Mouse (Mus musculus) kidney, adult 10 weeks (tissue): Measurements from ENCODE around the gene 1700069L16Rik. TPM values are rescaled to one million over a fixed set of nuclear protein-coding genes. Genes with fewer than 3 reads are reported as not detected.

Experiments
- polyA plus RNA-seq: library from polyadenylated mRNA; stranded (reverse); fragments of 350-450 nt; fragmentation: Illumina TruSeq; extraction: RNeasy Lipid Tissue Mini Kit (QIAGEN cat#74804); gene quantifications from one replicate; pipeline ENCODE4 v1.2.3, GENCODE M21; 2014; ENCODE audit warnings: low read depth, low replicate concordance

1700069L16Rik gene
- polyA plus RNA-seq, result not detected

DNA sequence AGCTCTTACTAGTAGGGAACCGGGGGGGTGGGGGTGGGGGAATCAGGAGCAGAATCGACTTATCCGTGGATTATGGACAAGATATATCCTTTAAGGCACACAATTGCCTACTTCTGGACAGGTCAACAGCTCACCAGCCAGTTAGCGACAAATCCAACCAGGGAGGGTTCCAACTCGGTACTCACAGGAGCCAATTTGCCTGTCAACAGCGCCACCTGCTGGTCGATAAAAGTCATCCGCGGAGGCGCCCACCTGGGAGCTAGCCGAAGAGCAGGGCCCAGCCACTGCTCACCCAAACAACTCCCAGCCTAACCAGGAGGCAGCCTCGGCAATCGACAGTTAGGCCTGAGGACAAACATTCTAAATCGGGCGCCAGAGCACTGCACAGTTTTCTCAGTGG is at the start of gene 1700069L16Rik:
Gene 1700069L16Rik, minus strand, starts transcription at position 327 of the 400 bp plus-strand sequence.

GRCm38 (mm10) chr5:113772450-113772895 is 47.9 kb upstream of the 1700069L16Rik start, which contains the start of the genes Sart3 and Iscu:
TSS of gene Sart3 (minus strand) at chr5:113772510.
TSS of gene Iscu (plus strand) at chr5:113772748.

GRCm38 (mm10) chr5:113735345-113736112 is 11.0 kb upstream of the 1700069L16Rik start, which contains the start of gene Ficd:
TSS of gene Ficd (plus strand) at chr5:113735803.

GRCm38 (mm10) chr5:113650035-113650865 is 74.3 kb downstream of the 1700069L16Rik start, which contains the start of gene Cmklr1:
TSS of gene Cmklr1 (minus strand) at chr5:113650426.

Other genes starting within 250 kb of the 1700069L16Rik start
- gene Wscd2, start 234.4 kb downstream of the 1700069L16Rik start, polyA plus RNA-seq, result 0.20 TPM
- gene Cmklr1, start 74.3 kb downstream of the 1700069L16Rik start, polyA plus RNA-seq, result 0.32 TPM
- 3.3 TPM for gene Ficd, start 11.0 kb upstream of the 1700069L16Rik start, polyA plus RNA-seq
- gene Sart3, start 47.7 kb upstream of the 1700069L16Rik start, polyA plus RNA-seq, result 1.9 TPM
- gene Iscu, start 48.0 kb upstream of the 1700069L16Rik start, polyA plus RNA-seq, result 71.2 TPM
- 0.97 TPM for gene Tmem119, start 75.7 kb upstream of the 1700069L16Rik start, polyA plus RNA-seq
- gene Selplg, start 107.9 kb upstream of the 1700069L16Rik start, polyA plus RNA-seq, result not detected
- gene Coro1c, start 184.0 kb upstream of the 1700069L16Rik start, polyA plus RNA-seq, result 11.6 TPM